Mouse (Mus musculus) right cerebral cortex, adult 18-20 months (tissue): Measurements from ENCODE around the gene 4930404N11Rik.
A peak's percentile ranks its signal among the peaks of the same experiment; 100 is the strongest.

ENCODE experiments used
- DNase-seq: peaks from one replicate; pipeline ENCODE4 v3.0.0; 2022; ENCODE audit warnings: mixed read lengths

The 4930404N11Rik gene

GRCm38 (mm10) chr10:81327959-81328358 lies 37.7 kb downstream of the 4930404N11Rik start:
- no peak for DNase-seq

DNA sequence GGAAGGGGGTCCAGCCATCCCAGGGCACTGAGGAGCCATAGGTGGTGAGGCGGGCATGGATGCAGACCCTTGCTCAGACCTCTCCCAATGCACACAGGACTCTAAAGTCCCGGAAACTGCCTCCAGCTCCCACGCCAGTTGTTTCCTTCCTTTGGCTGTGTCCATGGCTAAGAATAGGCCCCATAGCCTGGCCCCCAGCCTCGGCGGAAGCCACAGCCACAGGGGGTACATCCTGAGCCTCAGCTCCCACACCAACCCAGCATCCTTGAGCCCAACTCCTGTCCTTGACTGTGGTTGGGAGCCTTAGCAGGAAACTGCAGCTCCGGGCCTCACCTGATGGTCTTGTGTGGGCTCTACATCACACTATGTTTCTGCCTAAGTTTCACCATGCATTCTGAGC lies 38.8 kb downstream of the 4930404N11Rik start:
- no peak for DNase-seq

DNA sequence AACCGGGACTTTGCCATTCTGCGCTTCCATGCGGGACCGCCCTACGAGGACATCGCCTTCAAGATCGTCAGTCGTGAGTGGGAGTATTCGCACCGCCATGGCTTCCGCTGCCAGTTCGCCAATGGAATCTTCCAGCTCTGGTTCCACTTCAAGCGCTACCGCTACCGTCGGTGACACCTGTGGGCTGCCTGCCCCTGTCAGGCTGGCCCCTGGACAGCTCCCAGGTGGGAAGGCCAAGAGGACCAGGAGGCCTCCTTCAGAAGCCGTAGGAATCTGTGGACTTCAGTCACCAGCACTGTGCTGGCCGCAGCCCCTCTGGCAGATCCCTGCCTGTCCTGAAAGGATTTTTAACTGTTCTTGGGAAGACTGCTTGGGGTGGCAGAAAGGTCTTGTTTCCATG lies 39.8 kb downstream of the 4930404N11Rik start:
- no peak for DNase-seq

DNA sequence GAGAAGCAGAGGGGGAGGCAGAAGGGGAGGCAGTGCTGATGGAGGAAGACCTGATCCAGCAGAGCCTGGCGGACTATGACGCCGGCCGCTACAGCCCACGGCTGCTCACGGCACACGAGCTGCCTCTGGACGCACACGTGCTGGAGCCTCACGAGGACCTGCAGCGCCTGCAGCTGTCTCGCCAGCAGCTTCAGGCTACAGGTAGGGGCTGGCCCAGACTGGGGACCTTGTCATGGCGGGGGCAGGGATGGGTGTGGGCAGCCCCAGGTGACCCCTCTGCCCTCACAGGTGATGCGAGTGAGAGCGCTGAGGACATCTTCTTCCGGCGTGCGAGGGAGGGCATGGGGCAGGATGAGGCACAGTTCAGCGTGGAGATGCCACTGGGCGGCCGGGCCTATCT lies 40.4 kb downstream of the 4930404N11Rik start:
- no peak for DNase-seq

DNA sequence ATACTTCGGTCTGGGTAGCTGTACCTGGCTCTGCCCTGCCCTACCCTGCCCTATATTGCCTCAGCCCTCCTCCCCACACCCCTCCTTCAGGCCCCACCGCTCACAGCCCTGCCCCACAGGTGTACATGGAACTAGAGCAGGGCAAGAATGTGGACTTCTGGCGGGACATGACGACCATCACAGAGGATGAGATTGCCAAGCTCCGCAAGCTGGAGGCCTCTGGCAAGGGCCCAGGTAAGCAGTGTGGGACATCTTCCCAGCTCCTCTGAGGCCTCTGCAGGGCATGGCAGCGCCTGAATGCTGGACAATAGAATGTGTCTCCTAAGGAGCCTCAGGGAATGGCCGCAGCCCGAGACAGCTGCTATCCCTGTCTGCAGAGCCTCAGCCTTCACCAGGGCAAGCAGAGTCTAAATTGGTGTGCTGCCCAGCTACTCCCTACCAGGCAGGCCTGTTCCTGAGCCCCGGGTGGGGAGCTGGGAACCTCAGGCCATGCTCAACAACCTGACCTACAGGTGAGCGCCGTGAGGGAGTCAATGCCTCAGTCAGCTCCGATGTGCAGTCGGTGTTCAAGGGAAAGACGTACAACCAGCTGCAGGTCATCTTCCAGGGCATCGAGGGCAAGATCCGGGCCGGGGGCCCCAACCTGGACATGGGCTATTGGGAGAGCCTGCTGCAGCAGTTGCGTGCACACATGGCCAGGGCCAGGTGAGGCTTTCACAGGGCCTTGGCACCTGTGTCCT lies 41.7 kb downstream of the 4930404N11Rik start:
- DNase-seq = no peak

- no peak for DNase-seq
Measured at GRCm38 (mm10) chr10:81323141-81323775, 42.4 kb downstream of the 4930404N11Rik start.

DNA sequence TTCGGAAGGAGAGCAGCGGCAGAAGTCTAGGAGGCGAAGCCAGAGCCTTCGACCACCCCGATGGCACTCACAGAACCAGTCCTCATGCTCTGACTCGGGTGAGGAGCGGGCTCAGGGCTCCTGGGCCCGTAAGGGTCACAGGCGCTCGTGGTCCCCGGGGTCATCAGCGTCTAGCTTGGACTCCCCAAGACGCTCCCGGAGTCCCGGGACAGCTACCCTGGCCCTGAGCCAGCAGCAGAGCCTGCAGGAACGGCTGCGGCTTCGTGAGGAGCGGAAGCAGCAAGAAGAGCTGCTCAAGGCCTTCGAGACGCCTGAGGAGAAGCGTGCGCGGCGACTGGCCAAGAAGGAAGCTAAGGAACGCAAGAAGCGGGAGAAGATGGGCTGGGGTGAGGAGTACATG lies 43.2 kb downstream of the 4930404N11Rik start:
- DNase-seq = no peak

GRCm38 (mm10) chr10:81321436-81321835 lies 44.2 kb downstream of the 4930404N11Rik start:
- no peak for DNase-seq

- DNase-seq = peak; percentile 100
Measured at GRCm38 (mm10) chr10:81320550-81321347, 44.9 kb downstream of the 4930404N11Rik start, which contains the start of gene Cactin. TSS of gene Cactin (plus strand) at chr10:81321103.

DNA sequence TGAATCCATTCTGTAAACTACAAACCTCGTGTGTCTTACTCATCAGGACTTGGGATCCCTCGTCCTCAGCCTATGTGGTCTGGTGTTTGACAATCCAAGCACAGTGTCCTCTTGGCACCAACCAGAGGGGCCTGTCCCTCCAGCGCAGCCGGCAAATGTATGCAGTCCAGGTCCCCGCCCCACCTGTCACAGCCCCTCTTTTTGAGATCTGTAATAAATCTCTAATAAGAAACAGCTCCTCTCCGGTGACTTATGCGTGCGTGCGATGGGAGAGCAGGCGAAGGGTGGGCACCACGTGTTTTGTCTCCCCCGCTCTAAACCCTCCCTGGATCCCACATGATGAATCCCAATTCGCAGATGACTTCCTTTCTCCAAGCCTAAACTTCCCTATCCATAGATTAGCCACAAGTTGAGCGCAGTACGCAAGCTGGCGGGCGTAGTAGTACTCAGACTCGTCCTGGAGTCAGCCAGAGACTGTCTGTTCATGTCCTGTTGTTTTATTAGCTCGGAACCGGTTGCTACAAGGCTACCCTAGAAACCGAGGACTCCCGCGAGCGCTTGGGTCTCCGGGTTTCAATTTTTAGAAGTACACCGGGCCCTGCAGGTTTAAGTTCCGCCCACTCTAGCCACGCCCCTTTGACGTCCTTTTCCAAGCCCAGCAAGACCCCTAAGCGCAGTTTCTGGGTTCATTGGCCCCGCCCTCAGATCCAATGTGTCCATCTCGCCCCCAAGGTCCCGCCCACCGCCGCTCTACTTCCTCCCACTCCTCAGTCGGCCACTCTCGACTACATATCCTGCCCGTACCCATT lies 45.7 kb downstream of the 4930404N11Rik start:
- DNase-seq = no peak

DNA sequence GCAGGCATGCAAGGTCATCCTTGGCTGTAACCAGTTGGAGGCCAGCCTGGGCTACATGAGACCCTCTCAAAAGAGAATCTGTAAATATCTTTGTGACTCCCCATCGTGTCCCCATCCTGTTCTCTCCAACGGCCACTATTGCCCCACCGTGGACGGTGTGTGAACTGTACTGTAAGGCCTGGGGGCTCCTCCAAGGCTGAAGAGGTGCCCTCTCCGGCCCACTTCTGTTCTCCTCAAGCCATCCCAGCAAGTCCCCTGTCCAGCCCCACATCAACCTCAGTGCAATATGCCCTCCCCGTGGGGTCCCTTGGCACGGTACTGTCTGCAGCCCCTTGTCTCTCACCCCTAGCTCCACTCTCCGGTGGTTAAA lies 46.3 kb downstream of the 4930404N11Rik start:
- no peak for DNase-seq

- DNase-seq = no peak
Measured at GRCm38 (mm10) chr10:81318589-81319329, 46.9 kb downstream of the 4930404N11Rik start.

DNA sequence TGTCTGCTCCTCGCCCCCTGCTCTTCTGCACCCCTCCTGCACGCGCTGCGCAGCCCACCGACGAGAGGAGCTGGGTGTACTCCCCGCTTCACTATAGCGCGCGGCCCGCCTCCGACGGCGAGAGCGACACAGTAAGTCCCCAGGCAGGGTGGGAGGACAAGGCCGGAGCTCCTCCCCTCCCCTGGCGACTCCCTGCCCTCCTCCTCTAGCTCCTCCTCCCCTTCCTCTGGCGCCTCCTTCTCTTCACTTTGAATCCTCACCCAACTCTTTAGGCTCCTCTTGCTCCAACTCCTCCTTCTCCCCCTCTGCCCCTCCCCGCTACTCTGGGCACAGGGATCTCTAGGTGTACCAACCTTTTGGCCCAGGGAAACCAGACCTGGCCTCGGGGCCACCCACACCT lies 48.3 kb downstream of the 4930404N11Rik start:
- no peak for DNase-seq

DNA sequence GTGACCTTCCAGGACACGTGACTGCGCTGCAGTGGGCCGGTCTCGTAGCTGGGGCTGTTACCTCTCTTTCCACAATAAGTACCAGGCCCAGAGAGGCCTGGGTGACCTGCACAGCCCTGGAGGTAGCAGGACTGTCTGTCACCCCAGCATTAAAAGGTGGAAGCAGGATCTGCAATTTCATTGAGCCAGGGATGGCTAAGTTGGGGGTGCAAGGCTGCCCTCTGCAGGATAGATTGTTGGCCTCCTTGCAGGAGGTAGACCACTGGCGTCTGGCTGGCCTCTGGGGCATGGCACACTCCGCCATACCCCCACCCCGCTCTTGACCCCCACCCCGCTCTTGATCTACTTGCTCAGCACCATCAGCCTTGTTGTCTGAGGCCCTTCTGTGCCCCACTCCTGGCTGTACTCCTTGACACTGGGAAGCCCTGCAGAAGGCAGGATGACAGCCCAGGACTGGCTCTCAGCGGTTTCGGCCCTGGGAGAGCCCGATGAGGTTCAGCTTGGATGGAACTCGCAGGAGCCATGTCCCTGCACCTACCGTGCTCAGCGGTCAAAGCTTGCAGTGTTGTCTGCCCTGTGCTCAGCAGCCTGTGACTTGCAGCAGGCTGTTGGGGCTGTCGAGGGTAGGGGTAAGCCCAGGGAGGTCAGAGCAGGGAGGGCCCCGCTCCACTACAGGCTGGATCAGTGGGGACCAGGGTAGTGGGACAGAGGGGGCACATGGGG lies 49.1 kb downstream of the 4930404N11Rik start:
- DNase-seq = no peak

DNA sequence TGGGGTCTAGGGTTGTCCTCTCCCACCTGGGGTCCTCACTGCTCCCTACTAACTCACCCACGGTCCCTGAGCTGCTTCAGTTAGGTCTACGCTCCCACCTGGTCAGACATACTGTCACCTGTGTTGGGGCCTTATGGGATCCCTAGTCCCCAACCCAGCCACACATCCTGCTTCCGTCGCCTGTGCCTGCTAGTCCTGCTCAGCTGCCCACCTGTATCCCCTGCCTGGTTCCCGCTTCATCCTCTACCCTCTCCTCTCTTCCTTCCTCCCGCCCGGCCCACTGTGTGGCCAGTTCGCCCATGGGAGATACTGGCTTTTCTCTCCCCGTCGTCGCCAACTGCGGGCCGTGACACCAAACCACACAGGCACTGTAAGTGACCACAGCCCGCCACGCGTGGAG lies 50.0 kb downstream of the 4930404N11Rik start:
- no peak for DNase-seq

DNA sequence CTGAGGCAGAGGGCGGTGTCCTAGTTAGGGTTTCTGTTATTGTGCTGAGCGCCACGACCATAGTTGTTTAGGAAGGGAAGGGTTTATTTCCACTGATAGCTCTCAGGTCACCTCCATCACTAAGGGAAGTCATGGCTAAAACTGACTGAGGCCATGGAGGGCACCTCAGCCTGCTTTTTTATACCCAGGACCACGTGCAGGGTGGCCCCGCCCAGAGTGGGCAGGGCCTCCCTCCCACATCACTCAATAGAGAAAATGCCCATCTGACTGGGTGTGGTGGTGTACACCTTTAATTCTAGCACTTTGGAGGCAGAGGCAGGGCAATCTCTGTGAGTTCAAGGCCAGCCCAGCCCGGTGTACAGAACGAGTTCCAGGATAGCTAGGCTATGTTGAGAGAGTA lies 51.4 kb downstream of the 4930404N11Rik start:
- no peak for DNase-seq

DNA sequence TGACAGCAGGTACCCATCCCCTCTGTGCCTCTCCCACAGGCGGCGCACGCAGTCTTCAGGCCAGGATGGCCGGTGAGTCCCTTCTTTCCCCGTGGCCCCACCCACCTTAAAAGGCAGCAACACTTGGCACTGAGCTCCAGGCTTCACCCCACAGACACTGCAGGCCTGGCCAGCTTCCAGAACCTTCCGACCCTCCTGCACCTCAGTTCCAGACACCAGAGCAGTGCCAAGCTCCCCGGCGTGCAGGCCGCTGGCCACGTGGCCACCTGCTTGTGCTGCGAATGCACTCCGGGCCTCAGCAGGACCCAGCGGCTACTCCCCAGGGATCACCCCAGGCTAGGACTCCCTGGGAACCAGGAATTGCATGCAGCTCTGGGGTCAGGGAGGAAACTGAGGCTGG lies 52.0 kb downstream of the 4930404N11Rik start:
- DNase-seq = no peak
